Mouse (Mus musculus) forebrain, embryonic 11.5 days (tissue): ENCODE data around the gene Usf1. TPM values are rescaled to one million over a fixed set of nuclear protein-coding genes. Genes with fewer than 3 reads are reported as not detected.

Experiments used
- ATAC-seq: fragments of 200-750 bp; cut with Nextera tagmentation; replicated peaks from 2 replicates; pipeline ENCODE4 v1.8.0; 2017; ENCODE audit warnings: moderate TSS enrichment; ENCODE audit not compliant: low FRiP score
- DNase-seq: peaks from one replicate; pipeline ENCODE4 v3.0.0-alpha.2; 2017; ENCODE audit warnings: low spot score
- H3K27ac ChIP-seq: fragments of 300-500 bp; sonication (generic); 2 replicates; pipeline ENCODE4 v1.5.1; 2014; ENCODE audit warnings: low read depth, low read length
- H3K27me3 ChIP-seq: fragments of 300-500 bp; sonication (generic); 2 replicates; pipeline ENCODE4 v1.6.1; 2014; ENCODE audit warnings: mild to moderate bottlenecking, low read length, mixed read lengths; ENCODE audit not compliant: control insufficient read depth, insufficient read depth
- H3K36me3 ChIP-seq: fragments of 300-500 bp; sonication (generic); 2 replicates; pipeline ENCODE4 v1.6.1; 2014; ENCODE audit warnings: mild to moderate bottlenecking, low read length, moderate library complexity, mixed read lengths; ENCODE audit not compliant: control insufficient read depth, insufficient read depth
- H3K4me1 ChIP-seq: fragments of 300-500 bp; sonication (generic); replicated peaks from 2 replicates; pipeline ENCODE4 v1.6.1; 2014; ENCODE audit warnings: low read length, mixed read lengths; ENCODE audit not compliant: control insufficient read depth, insufficient read depth
- H3K4me2 ChIP-seq: fragments of 300-500 bp; sonication (generic); 2 replicates; pipeline ENCODE4 v1.6.1; 2014; ENCODE audit warnings: low read depth, mild to moderate bottlenecking, low read length, moderate library complexity, mixed read lengths; ENCODE audit not compliant: severe bottlenecking
- H3K4me3 ChIP-seq: fragments of 300-500 bp; sonication (generic); 2 replicates; pipeline ENCODE4 v1.5.1; 2014; ENCODE audit warnings: low read depth, low read length
- H3K9ac ChIP-seq: fragments of 300-500 bp; sonication (generic); 2 replicates; pipeline ENCODE4 v1.6.1; 2014; ENCODE audit warnings: low read length
- H3K9me3 ChIP-seq: fragments of 300-500 bp; sonication (generic); 2 replicates; pipeline ENCODE4 v1.6.1; 2016; ENCODE audit warnings: low read length, mixed read lengths; ENCODE audit not compliant: control insufficient read depth
- WGBS: fragments of 180-500 bp; shearing (Covaris S2); extraction: QIAGEN DNeasy Blood & Tissue Kit; methylation state at CpG from one replicate; pipeline ENCODE4 v1.1.7; 2014; 5-methylcytosine and 5-hydroxymethylcytosine counted together
- polyA plus RNA-seq: library from polyadenylated mRNA; unstranded; fragments of >200 nt; fragmentation: Nextera tagmentation; extraction: Ambion mirVana; gene quantifications from 2 replicates; pipeline ENCODE4 v1.2.1, GENCODE M21; 2014

The Usf1 gene
- polyA plus RNA-seq, 1 experiment from 2014 or later, result 152 TPM

DNA sequence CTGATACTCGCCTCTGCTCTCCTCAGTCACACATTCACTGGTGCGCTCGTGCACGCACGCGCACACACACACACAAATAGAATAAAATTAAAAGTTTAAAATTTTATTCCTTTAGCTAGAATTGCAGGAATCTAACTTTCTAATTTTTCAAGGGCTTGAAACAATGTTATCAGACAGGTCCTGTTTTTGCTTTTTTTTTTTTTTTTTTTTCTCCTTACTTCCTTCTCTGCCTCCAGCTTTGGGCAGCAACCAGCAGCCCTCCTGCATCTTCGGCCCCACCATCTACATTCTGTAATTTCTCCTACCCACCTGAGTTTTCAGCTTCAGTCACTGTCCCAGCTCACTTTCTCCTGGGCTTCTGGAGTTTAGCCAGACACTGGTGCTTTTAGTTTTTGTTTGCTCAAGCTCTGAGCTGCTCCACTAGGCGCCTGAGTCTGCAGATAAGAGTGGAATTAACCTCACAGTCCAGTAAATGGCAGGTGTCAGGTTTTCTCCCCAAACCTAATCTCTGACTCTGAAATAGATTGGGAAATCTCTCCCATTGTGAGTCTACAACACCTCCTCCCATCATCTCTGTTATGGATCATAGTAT lies 11.5 kb downstream of the Usf1 start:
- Histone ChIP-seq H3K4me2 (no peak overlapping the region), H3K27ac (no peak overlapping the region), H3K4me3 (no peak overlapping the region), H3K36me3 (peaks cover 2% of the 10 kb centered on the region; the same call in 1 of the 2 replicates), H3K4me1 (no peaks in the 10 kb centered on the region), H3K27me3 (no peaks in the 10 kb centered on the region), H3K9ac (no peak overlapping the region), H3K9me3 (no peaks in the 10 kb centered on the region)
- WGBS, result 92% methylated on average over 8 of the region's 8 CpGs
- no peak for ATAC-seq
- DNase-seq, result no peak

- no peaks in the 10 kb centered on the region for H3K36me3 ChIP-seq
- 77% methylated on average over 5 of the region's 5 CpGs for WGBS
- H3K27ac ChIP-seq, result no peak overlapping the region
- DNase-seq, result no peak
- no peak overlapping the region for H3K4me2 ChIP-seq
- H3K9me3 ChIP-seq, result no peaks in the 10 kb centered on the region
- no peaks in the 10 kb centered on the region for H3K4me1 ChIP-seq
- no peak overlapping the region for H3K9ac ChIP-seq
- no peak for ATAC-seq
- H3K27me3 ChIP-seq, result no peaks in the 10 kb centered on the region
- H3K4me3 ChIP-seq, result no peak overlapping the region
These were observed 13.5 kb downstream of the Usf1 start for GRCm38 (mm10) chr1:171424638-171425037.

DNA sequence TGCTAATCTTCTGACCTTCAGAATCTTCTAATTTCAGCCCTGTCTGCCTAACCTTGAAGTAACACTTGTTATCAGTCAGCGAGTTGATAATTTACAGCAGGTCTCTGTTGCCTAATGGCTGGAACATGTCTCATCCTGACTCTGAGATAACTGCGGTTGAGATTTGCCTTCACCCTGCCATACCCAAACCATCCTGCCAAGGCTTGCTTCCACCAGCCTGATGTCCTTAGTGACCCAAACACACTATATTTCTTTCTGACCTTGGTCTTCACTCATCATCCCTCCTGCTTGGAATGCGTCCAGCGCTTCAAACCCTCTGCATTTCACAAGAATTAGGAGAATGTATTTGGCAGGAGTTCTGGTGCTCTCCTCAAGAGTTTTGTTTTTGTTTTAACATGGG lies 14.0 kb downstream of the Usf1 start:
- H3K4me3 ChIP-seq, result no peak overlapping the region
- no peak overlapping the region for H3K4me2 ChIP-seq
- no peaks in the 10 kb centered on the region for H3K36me3 ChIP-seq
- no peak overlapping the region for H3K27ac ChIP-seq
- ATAC-seq (no peak), DNase-seq (no peak)
- no peaks in the 10 kb centered on the region for H3K9me3 ChIP-seq
- no peaks in the 10 kb centered on the region for H3K4me1 ChIP-seq
- H3K27me3 ChIP-seq, result no peaks in the 10 kb centered on the region
- H3K9ac ChIP-seq, result no peak overlapping the region
- 83% methylated on average over 4 of the region's 4 CpGs for WGBS

- DNase-seq, result no peak
These were observed 21.0 kb downstream of the Usf1 start for GRCm38 (mm10) chr1:171432158-171432557.

GRCm38 (mm10) chr1:171435288-171435814 lies 24.2 kb downstream of the Usf1 start:
- ATAC-seq (no peak), DNase-seq (no peak)
- Histone ChIP-seq H3K9me3 (no peaks in the 10 kb centered on the region), H3K4me2 (no peak overlapping the region), H3K4me3 (no peak overlapping the region), H3K9ac (no peak overlapping the region), H3K36me3 (no peaks in the 10 kb centered on the region), H3K27ac (no peak overlapping the region), H3K4me1 (0 out of 2 replicates have a peak, but pooled peaks cover 1% of the 10 kb centered on the region), H3K27me3 (peaks cover 18% of the 10 kb centered on the region)
- WGBS, result 71% methylated on average over 7 of the region's 7 CpGs

More at GRCm38 (mm10) chr1:171432158-171432557, 21.0 kb downstream of the Usf1 start:
- no peak overlapping the region for H3K4me2 ChIP-seq
- no peak for ATAC-seq
- no peaks in the 10 kb centered on the region for H3K9me3 ChIP-seq
- 84% methylated on average over 5 of the region's 5 CpGs for WGBS
- no peak overlapping the region for H3K27ac ChIP-seq
- no peak overlapping the region for H3K4me3 ChIP-seq
- H3K27me3 ChIP-seq, result peaks cover 5% of the 10 kb centered on the region; the same call in 1 of the 2 replicates
- H3K36me3 ChIP-seq, result no peaks in the 10 kb centered on the region
- H3K4me1 ChIP-seq, result no peaks in the 10 kb centered on the region
- H3K9ac ChIP-seq, result no peak overlapping the region

GRCm38 (mm10) chr1:171435974-171436373 lies 24.9 kb downstream of the Usf1 start:
- Histone ChIP-seq H3K27me3 (peaks cover 18% of the 10 kb centered on the region), H3K4me1 (0 out of 2 replicates have a peak, but pooled peaks cover 1% of the 10 kb centered on the region), H3K9me3 (no peaks in the 10 kb centered on the region), H3K36me3 (no peaks in the 10 kb centered on the region), H3K9ac (no peak overlapping the region), H3K27ac (no peak overlapping the region), H3K4me2 (no peak overlapping the region), H3K4me3 (no peak overlapping the region)
- DNase-seq (no peak), ATAC-seq (no peak)
- 87% methylated on average over 1 of the region's 1 CpGs for WGBS

- Histone ChIP-seq H3K36me3 (no peaks in the 10 kb centered on the region), H3K4me1 (0 out of 2 replicates have a peak, but pooled peaks cover 1% of the 10 kb centered on the region), H3K4me3 (peak within 1 kb of the TSS; percentile 35), H3K27ac (no peak within 1 kb of the TSS), H3K4me2 (peak within 1 kb of the TSS; percentile 55), H3K27me3 (peaks cover 18% of the 10 kb centered on the region), H3K9ac (peak within 1 kb of the TSS; percentile 39), H3K9me3 (no peaks in the 10 kb centered on the region)
- 2% methylated on average over 46 of the region's 46 CpGs for WGBS
- ATAC-seq (peak; percentile 67), DNase-seq (peak; percentile 80)
These were observed 26.3 kb downstream of the Usf1 start, which contains the start of gene F11r for GRCm38 (mm10) chr1:171437264-171438013. Gene F11r (plus strand): TSS chr1:171437535.

DNA sequence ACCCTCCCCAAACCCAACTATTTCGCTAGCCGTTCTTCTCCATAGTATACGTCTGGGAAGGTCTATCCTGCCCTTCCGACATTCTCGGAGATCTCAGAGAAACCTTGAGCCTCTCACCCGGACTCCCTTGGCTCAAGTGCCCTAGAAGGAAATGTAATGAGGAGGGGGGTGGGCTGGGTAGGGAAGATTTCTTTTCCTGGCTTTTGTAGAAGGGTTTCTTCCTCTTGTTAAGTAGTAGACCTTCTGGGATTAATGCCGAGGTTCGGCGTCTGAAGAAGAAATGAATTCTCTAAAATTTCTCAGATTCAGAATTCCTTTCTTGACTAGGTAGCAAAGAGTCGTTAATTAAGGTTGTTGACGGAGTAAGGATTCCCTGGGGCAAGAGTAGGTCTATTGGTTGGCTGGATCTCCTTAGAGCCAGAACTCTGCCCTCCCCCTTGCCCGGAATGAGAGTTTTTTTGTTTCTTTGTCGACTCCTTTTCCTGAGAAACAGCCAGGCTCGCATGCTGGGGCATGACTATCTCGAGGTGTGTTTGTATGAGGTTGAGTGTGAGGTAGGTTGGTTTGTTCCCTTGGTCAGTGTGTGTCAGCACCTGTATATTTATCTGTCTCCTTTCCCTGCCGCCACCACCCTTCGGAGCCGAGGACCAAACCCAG lies 27.0 kb downstream of the Usf1 start:
- Histone ChIP-seq H3K9me3 (no peaks in the 10 kb centered on the region), H3K36me3 (no peaks in the 10 kb centered on the region), H3K9ac (peak overlapping the region; percentile 39), H3K4me1 (0 out of 2 replicates have a peak, but pooled peaks cover 1% of the 10 kb centered on the region), H3K27ac (no peak overlapping the region), H3K4me3 (peak overlapping the region; percentile 35), H3K27me3 (peaks cover 18% of the 10 kb centered on the region), H3K4me2 (peak overlapping the region; percentile 55)
- 4% methylated on average over 18 of the region's 18 CpGs for WGBS
- DNase-seq (no peak), ATAC-seq (no peak)
